Mouse (Mus musculus): ENCODE measurements around the gene Ndufa4l2. TPM values are rescaled to one million over a fixed set of nuclear protein-coding genes. Genes with fewer than 3 reads are reported as not detected.
A peak's percentile ranks its signal among the peaks of the same experiment; 100 is the strongest.

Ndufa4l2 gene
- polyA plus RNA-seq, 1 experiment from 2014 or later = 17.8 TPM

DNA sequence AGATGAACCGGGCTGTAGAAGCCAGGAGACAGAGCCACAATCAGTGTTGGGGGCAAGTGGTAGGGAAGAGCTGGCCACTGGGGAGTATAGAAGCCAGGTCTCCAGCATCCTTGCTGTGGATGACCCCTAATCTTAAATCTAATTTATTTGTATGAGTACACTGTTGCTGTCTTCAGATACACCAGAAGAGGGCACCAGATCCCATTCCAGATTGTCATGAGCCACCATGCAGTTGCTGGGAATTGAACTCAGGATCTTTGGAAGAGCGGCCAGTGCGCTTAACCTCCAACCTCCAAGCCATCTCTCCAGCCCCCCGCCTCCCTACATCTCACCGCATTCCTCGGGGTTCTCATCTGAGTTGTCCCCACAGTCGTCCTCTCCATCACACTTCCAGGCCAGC is 31.7 kb downstream of the Ndufa4l2 start:
- H3K9me3 ChIP-seq (replicated peaks) = no peaks in the 10 kb centered on the region
- H3K4me2 ChIP-seq = no peak overlapping the region
- 92% methylated on average over 7 of the region's 7 CpGs for WGBS
- no peaks in the 10 kb centered on the region for H3K27me3 ChIP-seq (replicated peaks)
- H3K9ac ChIP-seq (replicated peaks) = no peak overlapping the region
- 0 out of 2 replicates have a peak, but pooled peaks cover 3% of the 10 kb centered on the region for H3K4me1 ChIP-seq
- no peak overlapping the region for H3K27ac ChIP-seq (replicated peaks)
- peaks cover 100% of the 10 kb centered on the region for H3K36me3 ChIP-seq
- ATAC-seq (ENCODE audit: low FRiP score) = no peak
- H3K4me3 ChIP-seq (replicated peaks) = no peak overlapping the region

DNA sequence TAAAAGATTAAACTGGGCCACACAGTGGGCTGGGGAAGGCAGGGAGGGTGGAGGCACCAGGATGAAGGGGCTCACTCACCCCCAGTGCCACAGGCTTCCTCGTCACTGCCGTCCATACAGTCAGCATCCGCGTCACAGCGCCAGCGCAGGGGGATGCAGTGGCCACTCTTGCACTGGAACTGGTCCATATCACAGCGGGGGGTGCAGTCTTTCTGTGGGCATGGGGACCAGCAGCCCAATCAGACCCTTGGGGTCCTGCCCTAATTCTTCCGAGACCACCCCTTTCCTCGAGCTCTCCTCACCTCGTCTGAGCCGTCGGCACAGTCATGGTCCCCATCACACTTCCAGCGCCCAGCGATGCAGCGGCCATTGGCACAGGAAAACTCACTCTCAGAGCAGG is 33.5 kb downstream of the Ndufa4l2 start:
- WGBS = 91% methylated on average over 15 of the region's 15 CpGs
- ATAC-seq (ENCODE audit: low FRiP score) = no peak
- 0 out of 2 replicates have a peak overlapping the region, but pooled peaks have one; percentile 3 for H3K27ac ChIP-seq (replicated peaks)

DNA sequence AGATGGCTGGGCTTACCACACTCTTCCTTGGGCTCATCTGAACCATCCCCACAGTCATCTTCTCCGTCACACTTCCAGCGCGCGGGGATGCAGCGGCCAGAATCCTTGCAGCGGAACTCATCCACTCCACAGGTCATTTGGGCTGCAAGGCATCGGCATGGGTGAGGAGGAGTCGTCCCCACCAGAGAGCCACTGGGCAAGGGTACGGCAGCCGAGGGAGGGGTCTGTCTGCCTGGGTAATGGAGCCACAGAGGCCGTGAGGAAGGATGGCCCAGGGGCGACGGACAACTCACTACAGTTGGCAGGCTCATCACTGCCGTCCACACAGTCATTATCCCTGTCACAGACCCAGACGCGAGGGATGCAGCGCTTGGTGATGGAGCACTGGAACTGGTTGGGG is 35.1 kb downstream of the Ndufa4l2 start:
- no peaks in the 10 kb centered on the region for H3K9me3 ChIP-seq (replicated peaks)
- WGBS = 83% methylated on average over 17 of the region's 17 CpGs

More for the DNA sequence above, 33.5 kb downstream of the Ndufa4l2 start:
- Histone ChIP-seq H3K36me3 (peaks cover 100% of the 10 kb centered on the region), H3K4me3 (replicated peaks) (no peak overlapping the region), H3K9ac (replicated peaks) (no peak overlapping the region), H3K27me3 (replicated peaks) (no peaks in the 10 kb centered on the region), H3K4me2 (no peak overlapping the region), H3K9me3 (replicated peaks) (no peaks in the 10 kb centered on the region), H3K4me1 (no peaks in the 10 kb centered on the region)

DNA sequence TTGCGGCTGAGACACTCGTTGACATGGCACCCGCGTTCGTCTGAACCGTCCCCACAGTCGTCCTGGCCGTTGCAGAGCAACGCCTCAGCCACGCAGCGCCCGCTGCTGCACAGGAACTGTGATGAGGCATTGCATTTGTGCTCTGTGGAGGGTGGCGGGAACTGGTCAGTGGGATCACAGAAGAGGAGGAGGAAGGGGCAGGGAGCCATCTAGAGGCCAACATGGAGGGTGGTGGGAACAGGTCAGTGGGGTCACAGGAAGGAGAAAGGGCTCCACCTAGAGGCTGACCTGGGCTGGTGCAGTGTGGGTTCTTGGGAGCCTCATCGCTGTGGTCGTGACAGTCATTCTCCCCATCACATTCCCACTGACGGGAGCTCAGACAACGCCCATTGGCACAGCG is 40.9 kb downstream of the Ndufa4l2 start:
- Histone ChIP-seq H3K27ac (replicated peaks) (no peak overlapping the region), H3K9ac (replicated peaks) (no peak overlapping the region), H3K4me3 (replicated peaks) (no peak overlapping the region), H3K27me3 (replicated peaks) (no peaks in the 10 kb centered on the region), H3K4me1 (no peaks in the 10 kb centered on the region), H3K9me3 (replicated peaks) (no peaks in the 10 kb centered on the region), H3K4me2 (no peak overlapping the region), H3K36me3 (peaks cover 98% of the 10 kb centered on the region)
- ATAC-seq (ENCODE audit: low FRiP score) = 0 out of 2 replicates have a peak, but pooled peaks have one; percentile 11
- WGBS = 59% methylated on average over 18 of the region's 18 CpGs

More for the DNA sequence above, 35.1 kb downstream of the Ndufa4l2 start:
- Histone ChIP-seq H3K9ac (replicated peaks) (no peak overlapping the region), H3K4me3 (replicated peaks) (no peak overlapping the region), H3K27ac (replicated peaks) (no peak overlapping the region), H3K4me1 (no peaks in the 10 kb centered on the region), H3K36me3 (peaks cover 100% of the 10 kb centered on the region), H3K4me2 (no peak overlapping the region), H3K27me3 (replicated peaks) (no peaks in the 10 kb centered on the region)
- ATAC-seq (ENCODE audit: low FRiP score) = no peak

DNA sequence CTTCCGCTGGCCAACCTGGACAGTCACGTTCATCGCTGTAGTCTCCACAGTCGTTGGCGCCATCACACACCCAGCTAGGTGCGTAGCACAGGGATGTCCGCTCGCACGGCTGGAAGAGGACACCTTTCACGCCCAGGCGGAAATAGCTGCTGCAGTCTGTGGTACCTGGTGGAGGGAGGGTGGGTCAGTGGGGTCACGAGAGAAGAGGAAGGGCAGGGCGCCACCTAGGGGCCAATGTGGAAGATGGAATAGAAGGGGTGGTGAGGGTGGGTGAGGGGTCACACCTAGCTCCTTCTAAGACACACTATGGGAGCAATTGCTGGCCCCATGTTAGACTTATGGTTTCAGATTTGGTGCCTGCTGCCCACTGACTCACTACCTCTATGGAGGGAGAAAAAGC is 42.6 kb downstream of the Ndufa4l2 start:
- Histone ChIP-seq H3K9me3 (replicated peaks) (no peaks in the 10 kb centered on the region), H3K27me3 (replicated peaks) (no peaks in the 10 kb centered on the region), H3K27ac (replicated peaks) (no peak overlapping the region), H3K4me1 (no peaks in the 10 kb centered on the region), H3K9ac (replicated peaks) (no peak overlapping the region), H3K4me3 (replicated peaks) (no peak overlapping the region), H3K4me2 (no peak overlapping the region), H3K36me3 (peaks cover 98% of the 10 kb centered on the region)
- WGBS = 90% methylated on average over 13 of the region's 13 CpGs
- no peak for ATAC-seq (ENCODE audit: low FRiP score)

DNA sequence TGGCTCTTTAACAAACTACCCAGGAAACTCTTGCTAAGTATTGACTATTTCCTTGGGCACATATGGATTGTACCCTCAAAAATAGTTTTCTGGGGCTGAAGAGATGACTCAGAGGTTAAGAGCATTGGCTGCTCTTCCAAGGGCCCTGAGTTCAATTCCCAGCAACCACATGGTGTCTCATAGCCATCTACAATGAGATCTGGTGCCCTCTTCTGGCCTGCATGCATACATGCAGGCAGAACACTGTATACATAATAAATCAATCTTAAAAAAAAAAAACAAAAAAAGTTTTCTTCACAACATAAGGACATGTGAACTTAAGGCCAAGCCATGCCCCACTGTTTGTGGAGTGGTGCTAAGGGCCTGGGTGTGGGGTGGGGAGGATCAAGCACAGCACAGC is 46.4 kb downstream of the Ndufa4l2 start:
- no peak overlapping the region for H3K9ac ChIP-seq (replicated peaks)

DNA sequence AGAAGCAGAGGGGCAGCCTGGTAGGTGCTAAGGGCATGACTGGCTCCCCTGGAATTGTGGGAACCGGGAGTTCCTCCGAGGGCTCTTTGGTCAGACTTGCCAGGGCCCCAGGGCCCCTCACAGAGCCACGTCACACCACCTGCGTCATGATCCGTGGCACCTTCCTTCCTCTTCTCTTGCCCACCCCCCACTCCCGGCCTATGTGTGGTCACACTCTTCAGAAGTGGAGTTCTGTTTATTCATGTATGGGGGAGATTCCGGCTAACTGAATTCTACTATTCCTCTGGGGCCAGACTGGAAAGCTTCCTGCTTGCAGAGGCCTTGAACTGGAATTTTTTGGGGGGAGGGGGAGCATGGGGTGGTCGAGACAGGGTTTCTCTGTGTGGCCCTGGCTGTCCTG is 49.1 kb downstream of the Ndufa4l2 start:
- no peak overlapping the region for H3K27ac ChIP-seq (replicated peaks)
- no peak overlapping the region for H3K4me2 ChIP-seq
- no peak overlapping the region for H3K4me3 ChIP-seq (replicated peaks)
- no peak for ATAC-seq (ENCODE audit: low FRiP score)
- WGBS = 85% methylated on average over 8 of the region's 8 CpGs
- no peaks in the 10 kb centered on the region for H3K27me3 ChIP-seq (replicated peaks)
- no peaks in the 10 kb centered on the region for H3K4me1 ChIP-seq
- no peaks in the 10 kb centered on the region for H3K9me3 ChIP-seq (replicated peaks)
- peaks cover 87% of the 10 kb centered on the region for H3K36me3 ChIP-seq
- H3K9ac ChIP-seq (replicated peaks) = no peak overlapping the region

More for the DNA sequence above, 46.4 kb downstream of the Ndufa4l2 start:
- Histone ChIP-seq H3K4me3 (replicated peaks) (no peak overlapping the region), H3K27ac (replicated peaks) (no peak overlapping the region), H3K9me3 (replicated peaks) (no peaks in the 10 kb centered on the region), H3K27me3 (replicated peaks) (no peaks in the 10 kb centered on the region), H3K4me1 (no peaks in the 10 kb centered on the region), H3K36me3 (peaks cover 90% of the 10 kb centered on the region), H3K4me2 (no peak overlapping the region)
- ATAC-seq (ENCODE audit: low FRiP score) = no peak

DNA sequence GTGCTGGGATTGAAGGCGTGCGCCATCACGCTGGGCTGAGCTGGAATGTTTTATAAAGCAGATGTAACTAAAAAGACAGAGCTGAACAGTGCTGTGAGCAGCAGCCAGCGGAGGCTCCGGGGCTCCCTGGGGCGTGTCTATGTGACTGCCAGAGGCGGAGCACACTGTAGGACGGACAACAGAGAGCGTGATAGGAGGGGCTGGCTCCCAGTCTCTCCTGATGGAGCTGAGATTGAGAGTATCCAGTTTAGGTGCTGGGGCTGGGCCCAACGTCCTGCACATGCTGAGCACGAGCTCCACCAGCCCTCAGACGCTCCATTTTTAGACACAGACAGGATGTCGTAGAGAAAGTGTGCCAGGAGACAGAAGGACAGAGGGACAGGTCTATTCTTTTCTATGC is 49.5 kb downstream of the Ndufa4l2 start:
- H3K9me3 ChIP-seq (replicated peaks) = no peaks in the 10 kb centered on the region
- H3K4me3 ChIP-seq (replicated peaks) = no peak overlapping the region
- H3K9ac ChIP-seq (replicated peaks) = no peak overlapping the region
- no peak overlapping the region for H3K27ac ChIP-seq (replicated peaks)
- no peak for ATAC-seq (ENCODE audit: low FRiP score)
- peaks cover 87% of the 10 kb centered on the region for H3K36me3 ChIP-seq
- WGBS = 51% methylated on average over 13 of the region's 13 CpGs
- no peaks in the 10 kb centered on the region for H3K27me3 ChIP-seq (replicated peaks)
- no peak overlapping the region for H3K4me2 ChIP-seq
- H3K4me1 ChIP-seq = no peaks in the 10 kb centered on the region

Other genes with a start within 250 kb of the Ndufa4l2 start
- gene Dctn2, start 248.6 kb upstream of the Ndufa4l2 start, polyA plus RNA-seq (2015; fragmentation: Nextera tagmentation; extraction: Ambion mirVana) = 304 and 335 TPM in 2 replicates
- 16.4 and 18.3 TPM in 2 replicates for gene Mbd6, start 225.9 kb upstream of the Ndufa4l2 start, polyA plus RNA-seq (2015; fragmentation: Nextera tagmentation; extraction: Ambion mirVana)
- 108 and 115 TPM in 2 replicates for gene Mars, start 203.2 kb upstream of the Ndufa4l2 start, polyA plus RNA-seq (2015; fragmentation: Nextera tagmentation; extraction: Ambion mirVana)
- gene Arhgap9, start 193.0 kb upstream of the Ndufa4l2 start, polyA plus RNA-seq (2015; fragmentation: Nextera tagmentation; extraction: Ambion mirVana) = 0.88 and 13.1 TPM in 2 replicates
- gene Gli1, start 173.0 kb upstream of the Ndufa4l2 start, polyA plus RNA-seq (2015; fragmentation: Nextera tagmentation; extraction: Ambion mirVana) = 1.8 and 2.7 TPM in 2 replicates
- gene Inhbe, start 160.6 kb upstream of the Ndufa4l2 start, polyA plus RNA-seq (2015; fragmentation: Nextera tagmentation; extraction: Ambion mirVana) = 0.03 TPM in 1 of 2 replicates, not detected in the other
- gene Inhbc, start 144.5 kb upstream of the Ndufa4l2 start, polyA plus RNA-seq (2015; fragmentation: Nextera tagmentation; extraction: Ambion mirVana) = not detected in 2 replicates
- gene R3hdm2, start 134.6 kb upstream of the Ndufa4l2 start, polyA plus RNA-seq (2015; fragmentation: Nextera tagmentation; extraction: Ambion mirVana) = 30.7 and 34.5 TPM in 2 replicates
- gene Stac3, start 13.3 kb upstream of the Ndufa4l2 start, polyA plus RNA-seq (2015; fragmentation: Nextera tagmentation; extraction: Ambion mirVana) = 1.9 and 2.9 TPM in 2 replicates
- gene Shmt2, start 7.5 kb downstream of the Ndufa4l2 start, polyA plus RNA-seq (2015; fragmentation: Nextera tagmentation; extraction: Ambion mirVana) = 50.4 and 69.9 TPM in 2 replicates
- 80.4 and 102 TPM in 2 replicates for gene Nxph4, start 19.6 kb downstream of the Ndufa4l2 start, polyA plus RNA-seq (2015; fragmentation: Nextera tagmentation; extraction: Ambion mirVana)
- 102 and 108 TPM in 2 replicates for gene Lrp1, start 106.2 kb downstream of the Ndufa4l2 start, polyA plus RNA-seq (2015; fragmentation: Nextera tagmentation; extraction: Ambion mirVana)
- gene Stat6, start 128.0 kb downstream of the Ndufa4l2 start, polyA plus RNA-seq (2015; fragmentation: Nextera tagmentation; extraction: Ambion mirVana) = 5.0 and 11.5 TPM in 2 replicates
- gene Nemp1, start 151.9 kb downstream of the Ndufa4l2 start, polyA plus RNA-seq (2015; fragmentation: Nextera tagmentation; extraction: Ambion mirVana) = 3.4 and 4.7 TPM in 2 replicates
- 2.5 and 4.8 TPM in 2 replicates for gene Nab2, start 153.6 kb downstream of the Ndufa4l2 start, polyA plus RNA-seq (2015; fragmentation: Nextera tagmentation; extraction: Ambion mirVana)
- gene Myo1a, start 190.2 kb downstream of the Ndufa4l2 start, polyA plus RNA-seq (2015; fragmentation: Nextera tagmentation; extraction: Ambion mirVana) = 1.2 and 2.1 TPM in 2 replicates
- 0.56 and 0.75 TPM in 2 replicates for gene Tac2, start 209.5 kb downstream of the Ndufa4l2 start, polyA plus RNA-seq (2015; fragmentation: Nextera tagmentation; extraction: Ambion mirVana)
- gene Zbtb39, start 224.6 kb downstream of the Ndufa4l2 start, polyA plus RNA-seq (2015; fragmentation: Nextera tagmentation; extraction: Ambion mirVana) = 2.4 and 2.8 TPM in 2 replicates
- gene Gpr182, start 236.8 kb downstream of the Ndufa4l2 start, polyA plus RNA-seq (2015; fragmentation: Nextera tagmentation; extraction: Ambion mirVana) = 0.90 and 1.3 TPM in 2 replicates
- not detected in 2 replicates for gene Rdh1, start 244.8 kb downstream of the Ndufa4l2 start, polyA plus RNA-seq (2015; fragmentation: Nextera tagmentation; extraction: Ambion mirVana)
- not detected in 2 replicates for gene Rdh16f1, start 244.8 kb downstream of the Ndufa4l2 start, polyA plus RNA-seq (2015; fragmentation: Nextera tagmentation; extraction: Ambion mirVana)